ENCODE assay signal across 8 mouse cellular contexts in the genomic region with DNA sequence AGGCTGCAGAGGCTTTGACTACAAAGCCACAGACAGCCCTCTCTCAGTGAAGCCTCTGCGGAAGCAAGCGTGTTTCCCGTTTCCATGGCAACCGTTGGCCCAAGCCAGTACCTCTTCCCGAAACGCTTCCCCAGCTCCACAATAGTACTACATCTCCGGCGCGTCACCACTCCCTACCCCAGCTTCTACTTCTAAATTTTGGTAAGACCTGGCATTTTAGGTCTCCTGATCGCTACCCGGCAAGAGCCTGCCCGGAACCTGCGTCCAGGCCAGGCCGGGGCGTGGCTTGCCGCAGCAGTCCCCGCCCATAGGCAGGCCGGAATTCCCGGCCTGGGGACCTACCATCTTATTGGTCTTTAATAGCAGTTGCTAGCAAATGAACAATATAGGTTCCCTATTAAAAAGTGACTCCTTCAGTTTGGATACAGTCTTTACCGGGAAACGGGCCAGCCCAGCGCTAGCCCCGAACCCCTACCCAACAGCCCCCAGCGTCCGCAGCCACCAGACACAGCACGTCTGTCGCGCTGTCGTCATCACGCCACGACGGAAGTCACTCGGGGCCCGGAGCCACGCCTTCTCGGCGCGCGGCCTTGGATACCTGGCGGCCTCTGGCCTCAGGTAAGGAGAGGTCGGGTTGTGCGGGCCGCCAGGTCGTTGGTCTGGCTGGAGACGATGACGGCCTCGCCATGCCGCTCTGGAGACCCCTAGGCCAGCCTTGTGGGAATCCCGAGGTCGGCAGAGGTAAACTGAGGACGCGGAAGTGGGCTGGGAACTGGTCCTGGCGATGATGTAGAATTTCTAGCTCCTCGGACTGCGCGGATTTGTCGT. TPM values are rescaled to one million over a fixed set of nuclear protein-coding genes. Genes with fewer than 3 reads are reported as not detected.
DNase-seq lines count a peak whose midpoint lies in the region; ATAC-seq and TF ChIP-seq lines count a peak whose summit lies in the region.

A gene (plus strand): TSS at position 439 of the 828 bp plus-strand sequence.

- peak within 1 kb of the TSS; percentile 75 for H3K4me2 ChIP-seq in hindbrain, postnatal 0 days (ENCODE audit: low read depth, low read length)

- peak; percentile 94 for DNase-seq in ZHBTc4 (ENCODE audit: low read depth, low spot score)
- DNase-seq in gastrocnemius, adult 2 months, result peak; percentile 92
- peak; percentile 95 for DNase-seq in hindbrain, postnatal 0 days (ENCODE audit: low spot score)
- DNase-seq in left cerebral cortex, adult 2 months (ENCODE audit: extremely low spot score in 1 of 2, low spot score in 2 of 2), result peak; percentile 91 to 96
- DNase-seq in right cerebral cortex, adult 2 months (ENCODE audit: low spot score in 2 of 2), result peak; percentile 95 to 97
- peak; percentile 93 for DNase-seq in urinary bladder, postnatal 14 days (ENCODE audit: low spot score)

- under 1% methylated on average over 57 of the region's 57 CpGs for WGBS in hindbrain, postnatal 0 days

- ATAC-seq in common myeloid progenitor, adult 5-6 weeks (replicated peaks; ENCODE audit: low read depth, poor library complexity, severe bottlenecking), result peak; percentile 95
- peak; percentile 97 for ATAC-seq in hindbrain, postnatal 0 days
- ATAC-seq in megakaryocyte, adult 5-6 weeks (ENCODE audit: poor library complexity, severe bottlenecking), result peak; percentile 97

- no peaks in the 10 kb centered on the region for H3K27me3 ChIP-seq in hindbrain, postnatal 0 days (ENCODE audit: insufficient read depth, low read length)

- peak within 1 kb of the TSS; percentile 90 for H3K27ac ChIP-seq in gastrocnemius, adult 2 months
- peak within 1 kb of the TSS; percentile 87 for H3K27ac ChIP-seq in hindbrain, postnatal 0 days
- H3K27ac ChIP-seq in left cerebral cortex, adult 2 months, result peak within 1 kb of the TSS; percentile 91

- intact Hi-C loops in gastrocnemius, adult 2 months (cut with DNase I), result loop anchor here (5.0 kb wide), 1 partner anchor 85 kb away; a partner anchor contains a TSS
- intact Hi-C loops in left cerebral cortex, adult 2 months (cut with DNase I), result loop anchor here (5.0 kb wide), 1 partner anchor 95 kb away; no protein-coding TSS in a partner anchor

- peak within 1 kb of the TSS; percentile 88 for H3K9ac ChIP-seq in hindbrain, postnatal 0 days (replicated peaks; ENCODE audit: low read length)

- no peaks in the 10 kb centered on the region for H3K36me3 ChIP-seq in hindbrain, postnatal 0 days (ENCODE audit: insufficient read depth, low read length)

- peak within 1 kb of the TSS; percentile 93 for H3K4me3 ChIP-seq in gastrocnemius, adult 2 months
- H3K4me3 ChIP-seq in hindbrain, postnatal 0 days (ENCODE audit: low read length), result peak within 1 kb of the TSS; percentile 86
- peak within 1 kb of the TSS; percentile 87 for H3K4me3 ChIP-seq in left cerebral cortex, adult 2 months

- no peaks in the 10 kb centered on the region; the same call in 1 of the 2 replicates for H3K4me1 ChIP-seq in hindbrain, postnatal 0 days (ENCODE audit: insufficient read depth, low read length)

- TF ChIP-seq CTCF in gastrocnemius, adult 2 months (IDR thresholded peaks at IDR 0.05), result no peak
- no peak for TF ChIP-seq CTCF in hindbrain, postnatal 0 days (IDR thresholded peaks at IDR 0.05; ENCODE audit: low read depth)
- no peak for TF ChIP-seq CTCF in left cerebral cortex, adult 2 months (IDR thresholded peaks at IDR 0.05)

- H3K9me3 ChIP-seq in hindbrain, postnatal 0 days (ENCODE audit: low read length), result no peaks in the 10 kb centered on the region

RNA-seq across cellular contexts. Expression of the gene that starts here (rescaled TPM):
- total RNA-seq in common myeloid progenitor, adult 5-6 weeks (2017), result 24.3 and 29.8 TPM in 2 replicates
- 10 to 100 TPM; 13.2 to 15.1 TPM for total RNA-seq in gastrocnemius, adult 2 months (2021)
- total RNA-seq in hindbrain, postnatal 0 days (2014; rRNA removed), result 15.8 and 19.3 TPM in 2 replicates
- polyA plus RNA-seq in hindbrain, postnatal 0 days (2015; fragmentation: Nextera tagmentation; extraction: Ambion mirVana), result 31.8 and 33.0 TPM in 2 replicates
- 10 to 100 TPM; 32.9 to 35.2 TPM for total RNA-seq in left cerebral cortex, adult 2 months (2021)
- total RNA-seq in megakaryocyte, adult 5-6 weeks (2015), result 23.9 and 28.0 TPM in 2 replicates
- 11.9 and 17.2 TPM in 2 replicates for total RNA-seq in megakaryocyte, adult 5-6 weeks (2017)

Comparison
In these comparisons a context has a peak if more than half of its experiments do, and no peak if none do; other contexts are left out.
1. Peak in every context shown above with its lines: DNase-seq, ATAC-seq, H3K4me3 ChIP-seq and H3K27ac ChIP-seq.